Mouse (Mus musculus): ENCODE data around the gene Vsig10. TPM values are rescaled to one million over a fixed set of nuclear protein-coding genes. Genes with fewer than 3 reads are reported as not detected.

Vsig10 gene
- polyA plus RNA-seq, 1 experiment from 2014 or later, result 1.1 TPM

DNA sequence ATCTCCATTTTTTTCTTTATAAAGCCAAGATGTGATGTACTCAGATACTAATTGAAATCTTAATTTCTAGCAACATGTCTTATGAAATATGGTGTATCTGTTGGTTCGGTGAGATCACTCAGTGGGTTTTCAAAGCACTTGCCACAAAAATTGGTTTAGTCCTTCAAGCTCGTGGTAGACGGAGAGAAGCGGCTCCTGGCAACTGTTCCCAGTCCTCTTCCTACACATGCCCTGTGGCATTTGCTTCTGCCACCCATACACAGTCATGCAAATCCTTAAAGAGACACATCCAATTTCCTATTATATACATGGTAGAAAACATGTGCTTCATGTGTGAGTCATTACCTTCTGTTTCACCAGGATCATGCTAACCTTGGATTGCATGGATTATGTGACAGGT lies 42.7 kb downstream of the Vsig10 start:
- no peak overlapping the region for H3K4me3 ChIP-seq (ENCODE audit: low read depth, low read length)

DNA sequence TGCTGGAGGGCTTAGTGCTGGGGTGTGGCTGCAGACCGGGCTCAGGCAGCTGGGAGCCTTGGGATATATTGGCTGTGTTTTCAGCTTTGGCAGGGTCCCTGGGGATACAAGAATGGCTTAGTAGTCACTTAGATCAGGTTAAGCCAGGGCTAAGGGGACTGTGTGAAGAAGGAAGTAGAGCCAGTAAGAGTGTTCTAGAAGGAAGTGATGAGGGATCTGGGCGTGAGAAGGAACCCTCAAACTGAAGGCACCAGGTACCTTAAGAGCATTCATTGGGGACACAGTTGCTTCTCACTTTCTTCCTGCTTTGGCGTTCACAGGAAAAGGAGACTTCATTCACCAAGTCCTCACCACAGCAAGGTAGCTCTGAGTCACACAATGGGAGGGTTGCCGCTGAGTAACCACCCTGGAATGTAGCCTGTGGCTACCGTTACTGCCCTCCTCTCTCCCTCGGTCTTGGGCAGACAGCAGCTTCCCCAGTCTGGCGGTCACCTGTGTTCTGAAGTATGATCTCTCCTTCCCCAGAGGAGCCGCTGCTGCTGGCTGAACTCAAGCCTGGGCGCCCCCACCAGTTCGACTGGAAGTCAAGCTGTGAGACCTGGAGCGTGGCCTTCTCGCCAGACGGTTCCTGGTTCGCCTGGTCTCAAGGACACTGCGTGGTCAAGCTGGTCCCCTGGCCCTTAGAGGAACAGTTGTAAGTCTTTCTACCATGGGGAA lies 44.3 kb downstream of the Vsig10 start:
- no peaks in the 10 kb centered on the region for H3K27me3 ChIP-seq (replicated peaks; ENCODE audit: control insufficient read depth, insufficient read depth, low read length)
- ATAC-seq (no peak), DNase-seq (ENCODE audit: low spot score) (no peak)
- H3K9me3 ChIP-seq (replicated peaks; ENCODE audit: control insufficient read depth, low read length), result no peaks in the 10 kb centered on the region
- H3K36me3 ChIP-seq (ENCODE audit: control insufficient read depth, insufficient read depth, low read length), result peaks cover 46% of the 10 kb centered on the region
- no peak overlapping the region for H3K4me3 ChIP-seq (ENCODE audit: low read depth, low read length)
- H3K27ac ChIP-seq (ENCODE audit: low read depth, low read length), result no peak overlapping the region
- no peak overlapping the region for H3K9ac ChIP-seq (ENCODE audit: low read length)
- H3K4me1 ChIP-seq (ENCODE audit: control insufficient read depth, insufficient read depth, low read length), result peaks cover 22% of the 10 kb centered on the region
- H3K4me2 ChIP-seq (ENCODE audit: low read length), result no peak overlapping the region
- 60% methylated on average over 15 of the region's 15 CpGs for WGBS

More for the DNA sequence above, 42.7 kb downstream of the Vsig10 start:
- DNase-seq (ENCODE audit: low spot score) (no peak), ATAC-seq (no peak)
- H3K9ac ChIP-seq (ENCODE audit: low read length), result no peak overlapping the region
- H3K9me3 ChIP-seq (replicated peaks; ENCODE audit: control insufficient read depth, low read length), result no peaks in the 10 kb centered on the region
- H3K4me1 ChIP-seq (ENCODE audit: control insufficient read depth, insufficient read depth, low read length), result peaks cover 22% of the 10 kb centered on the region
- H3K27ac ChIP-seq (ENCODE audit: low read depth, low read length), result no peak overlapping the region
- H3K36me3 ChIP-seq (ENCODE audit: control insufficient read depth, insufficient read depth, low read length), result peaks cover 34% of the 10 kb centered on the region
- WGBS, result 66% methylated on average over 4 of the region's 4 CpGs
- no peaks in the 10 kb centered on the region for H3K27me3 ChIP-seq (replicated peaks; ENCODE audit: control insufficient read depth, insufficient read depth, low read length)
- no peak overlapping the region for H3K4me2 ChIP-seq (ENCODE audit: low read length)

- Histone ChIP-seq H3K4me1 (ENCODE audit: control insufficient read depth, insufficient read depth, low read length) (peaks cover 16% of the 10 kb centered on the region), H3K9ac (ENCODE audit: low read length) (no peak overlapping the region), H3K4me2 (ENCODE audit: low read length) (no peak overlapping the region), H3K27me3 (replicated peaks; ENCODE audit: control insufficient read depth, insufficient read depth, low read length) (no peaks in the 10 kb centered on the region), H3K9me3 (replicated peaks; ENCODE audit: control insufficient read depth, low read length) (no peaks in the 10 kb centered on the region), H3K36me3 (ENCODE audit: control insufficient read depth, insufficient read depth, low read length) (peaks cover 59% of the 10 kb centered on the region), H3K27ac (ENCODE audit: low read depth, low read length) (no peak overlapping the region), H3K4me3 (ENCODE audit: low read depth, low read length) (no peak overlapping the region)
- 83% methylated on average over 3 of the region's 3 CpGs for WGBS
- DNase-seq (ENCODE audit: low spot score) (no peak), ATAC-seq (no peak)
These were observed 45.9 kb downstream of the Vsig10 start for GRCm38 (mm10) chr5:117364821-117365220.

- H3K4me2 ChIP-seq (ENCODE audit: low read length), result no peak overlapping the region
- peaks cover 4% of the 10 kb centered on the region for H3K4me1 ChIP-seq (ENCODE audit: control insufficient read depth, insufficient read depth, low read length)
- no peak overlapping the region for H3K9ac ChIP-seq (ENCODE audit: low read length)
- no peaks in the 10 kb centered on the region for H3K9me3 ChIP-seq (replicated peaks; ENCODE audit: control insufficient read depth, low read length)
- 91% methylated on average over 13 of the region's 13 CpGs for WGBS
- no peak overlapping the region for H3K27ac ChIP-seq (ENCODE audit: low read depth, low read length)
- ATAC-seq (no peak), DNase-seq (ENCODE audit: low spot score) (no peak)
- no peaks in the 10 kb centered on the region for H3K27me3 ChIP-seq (replicated peaks; ENCODE audit: control insufficient read depth, insufficient read depth, low read length)
- H3K36me3 ChIP-seq (ENCODE audit: control insufficient read depth, insufficient read depth, low read length), result peaks cover 70% of the 10 kb centered on the region
- no peak overlapping the region for H3K4me3 ChIP-seq (ENCODE audit: low read depth, low read length)
These were observed 47.1 kb downstream of the Vsig10 start for GRCm38 (mm10) chr5:117365904-117366561.

DNA sequence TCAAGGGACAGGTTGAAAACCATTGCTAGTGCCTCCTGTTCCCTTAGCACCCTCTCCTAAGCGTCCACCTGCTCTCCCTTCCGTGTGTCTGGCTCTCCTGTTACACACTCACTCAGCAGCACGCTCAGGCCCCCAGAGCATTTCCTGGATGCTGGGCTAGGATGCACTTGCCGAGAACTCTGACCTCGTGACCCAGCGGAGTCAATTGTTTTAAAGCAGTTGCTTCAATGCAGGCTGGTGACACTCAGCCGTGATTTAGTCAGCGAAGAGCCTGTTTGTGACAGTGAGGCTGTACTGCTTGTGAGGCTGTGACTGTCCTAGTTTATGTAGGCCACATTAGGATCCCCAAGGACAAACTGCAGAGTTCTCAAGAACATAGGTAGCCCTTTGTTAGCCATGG lies 48.3 kb downstream of the Vsig10 start:
- H3K36me3 ChIP-seq (ENCODE audit: control insufficient read depth, insufficient read depth, low read length), result peaks cover 82% of the 10 kb centered on the region
- H3K4me3 ChIP-seq (ENCODE audit: low read depth, low read length), result no peak overlapping the region
- DNase-seq (ENCODE audit: low spot score) (no peak), ATAC-seq (no peak)
- H3K27ac ChIP-seq (ENCODE audit: low read depth, low read length), result no peak overlapping the region
- H3K4me2 ChIP-seq (ENCODE audit: low read length), result no peak overlapping the region
- H3K9ac ChIP-seq (ENCODE audit: low read length), result no peak overlapping the region
- no peaks in the 10 kb centered on the region for H3K4me1 ChIP-seq (ENCODE audit: control insufficient read depth, insufficient read depth, low read length)
- H3K9me3 ChIP-seq (replicated peaks; ENCODE audit: control insufficient read depth, low read length), result no peaks in the 10 kb centered on the region
- 75% methylated on average over 8 of the region's 8 CpGs for WGBS
- no peaks in the 10 kb centered on the region for H3K27me3 ChIP-seq (replicated peaks; ENCODE audit: control insufficient read depth, insufficient read depth, low read length)

- no peaks in the 10 kb centered on the region for H3K4me1 ChIP-seq (ENCODE audit: control insufficient read depth, insufficient read depth, low read length)
- no peaks in the 10 kb centered on the region for H3K27me3 ChIP-seq (replicated peaks; ENCODE audit: control insufficient read depth, insufficient read depth, low read length)
- no peak overlapping the region for H3K27ac ChIP-seq (ENCODE audit: low read depth, low read length)
- H3K4me3 ChIP-seq (ENCODE audit: low read depth, low read length), result no peak overlapping the region
- no peaks in the 10 kb centered on the region for H3K9me3 ChIP-seq (replicated peaks; ENCODE audit: control insufficient read depth, low read length)
- no peak overlapping the region for H3K4me2 ChIP-seq (ENCODE audit: low read length)
- no peak for ATAC-seq
- 90% methylated on average over 10 of the region's 10 CpGs for WGBS
- peaks cover 80% of the 10 kb centered on the region for H3K36me3 ChIP-seq (ENCODE audit: control insufficient read depth, insufficient read depth, low read length)
- DNase-seq (ENCODE audit: low spot score), result no peak
- no peak overlapping the region for H3K9ac ChIP-seq (ENCODE audit: low read length)
These were observed 51.7 kb downstream of the Vsig10 start for GRCm38 (mm10) chr5:117370592-117370991.

DNA sequence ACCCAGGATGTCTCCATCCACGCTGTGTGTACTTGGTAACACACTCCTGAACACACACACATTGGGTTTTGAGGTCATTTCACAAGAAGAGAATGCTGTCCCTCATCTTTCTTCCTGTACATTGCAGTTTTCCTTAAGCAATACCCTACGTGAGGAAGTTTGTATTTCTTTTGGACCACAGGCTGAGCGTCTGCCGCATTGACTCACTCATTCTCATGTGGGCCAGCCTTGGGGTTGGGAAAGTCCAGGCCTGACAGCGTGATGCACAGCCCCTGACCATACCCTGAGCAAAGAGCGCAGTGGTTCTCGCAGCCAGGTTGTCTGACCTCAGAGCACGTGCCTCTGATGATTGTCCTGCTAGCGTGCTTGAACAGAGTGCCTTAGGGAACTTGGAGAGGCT lies 54.5 kb downstream of the Vsig10 start:
- ATAC-seq, result no peak
- peaks cover 80% of the 10 kb centered on the region for H3K36me3 ChIP-seq (ENCODE audit: control insufficient read depth, insufficient read depth, low read length)
- no peak overlapping the region for H3K27ac ChIP-seq (ENCODE audit: low read depth, low read length)
- H3K4me2 ChIP-seq (ENCODE audit: low read length), result no peak overlapping the region
- H3K9me3 ChIP-seq (replicated peaks; ENCODE audit: control insufficient read depth, low read length), result no peaks in the 10 kb centered on the region
- H3K9ac ChIP-seq (ENCODE audit: low read length), result no peak overlapping the region
- no peak overlapping the region for H3K4me3 ChIP-seq (ENCODE audit: low read depth, low read length)
- 92% methylated on average over 9 of the region's 9 CpGs for WGBS
- no peak for DNase-seq (ENCODE audit: low spot score)
- no peaks in the 10 kb centered on the region for H3K4me1 ChIP-seq (ENCODE audit: control insufficient read depth, insufficient read depth, low read length)
- H3K27me3 ChIP-seq (replicated peaks; ENCODE audit: control insufficient read depth, insufficient read depth, low read length), result no peaks in the 10 kb centered on the region

DNA sequence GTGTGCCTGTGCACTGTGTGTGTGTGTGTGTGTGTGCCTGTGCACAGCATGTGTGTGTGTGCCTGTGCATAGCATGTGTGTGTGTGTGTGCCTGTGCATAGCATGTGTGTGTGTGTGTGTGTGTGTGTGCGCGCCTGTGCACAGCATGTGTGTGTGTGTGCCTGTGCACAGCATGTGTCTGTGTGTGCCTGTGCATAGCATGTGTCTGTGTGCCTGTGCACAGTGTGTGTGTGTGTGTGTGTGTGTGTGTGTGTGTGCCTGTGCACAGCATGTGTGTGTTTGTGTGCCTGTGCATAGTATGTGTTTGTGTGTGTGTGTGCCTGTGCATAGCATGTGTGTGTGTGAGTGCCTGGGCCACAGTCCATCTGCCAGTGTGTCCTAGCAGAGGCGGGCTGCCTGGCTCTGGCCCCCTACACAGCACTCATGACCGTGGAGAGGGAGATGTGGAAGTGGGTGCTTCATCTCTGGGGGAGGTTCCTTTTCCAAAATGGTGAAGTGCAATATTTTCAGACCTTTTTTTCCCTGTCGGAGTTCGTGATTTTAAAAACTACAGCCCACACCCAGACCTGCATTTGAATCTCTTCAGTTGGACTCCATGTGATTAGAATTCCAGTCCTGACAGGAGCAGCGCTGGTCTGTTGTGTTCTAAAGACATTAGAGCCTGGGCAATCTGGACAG lies 55.6 kb downstream of the Vsig10 start:
- 89% methylated on average over 7 of the region's 7 CpGs for WGBS
- ATAC-seq, result no peak

DNA sequence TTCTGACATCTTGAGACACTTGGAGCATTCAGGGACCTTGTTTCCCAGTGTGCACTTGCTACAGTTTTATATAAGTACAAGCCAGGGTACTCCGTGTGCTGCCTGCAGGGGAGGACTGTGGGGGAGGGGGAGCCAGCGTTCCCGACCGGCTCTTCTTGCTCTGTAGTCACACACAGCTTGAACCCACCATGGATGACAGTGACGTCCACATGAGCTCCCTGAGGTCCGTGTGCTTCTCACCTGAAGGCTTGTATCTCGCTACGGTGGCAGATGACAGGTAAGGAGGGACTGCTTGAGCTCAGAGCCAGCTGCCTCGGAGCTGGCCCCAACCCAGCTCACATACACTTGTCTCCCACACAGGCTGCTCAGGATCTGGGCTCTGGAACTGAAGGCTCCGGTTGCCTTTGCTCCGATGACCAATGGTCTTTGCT lies 57.5 kb downstream of the Vsig10 start:
- Histone ChIP-seq H3K4me2 (ENCODE audit: low read length) (no peak overlapping the region), H3K9ac (ENCODE audit: low read length) (no peak overlapping the region), H3K4me3 (ENCODE audit: low read depth, low read length) (no peak overlapping the region), H3K27me3 (replicated peaks; ENCODE audit: control insufficient read depth, insufficient read depth, low read length) (no peaks in the 10 kb centered on the region), H3K27ac (ENCODE audit: low read depth, low read length) (no peak overlapping the region), H3K36me3 (ENCODE audit: control insufficient read depth, insufficient read depth, low read length) (peaks cover 81% of the 10 kb centered on the region), H3K9me3 (replicated peaks; ENCODE audit: control insufficient read depth, low read length) (no peaks in the 10 kb centered on the region), H3K4me1 (ENCODE audit: control insufficient read depth, insufficient read depth, low read length) (no peaks in the 10 kb centered on the region)
- ATAC-seq (no peak), DNase-seq (ENCODE audit: low spot score) (no peak)
- 86% methylated on average over 11 of the region's 11 CpGs for WGBS

More for the DNA sequence above, 55.6 kb downstream of the Vsig10 start:
- H3K4me1 ChIP-seq (ENCODE audit: control insufficient read depth, insufficient read depth, low read length), result no peaks in the 10 kb centered on the region
- H3K27me3 ChIP-seq (replicated peaks; ENCODE audit: control insufficient read depth, insufficient read depth, low read length), result no peaks in the 10 kb centered on the region
- DNase-seq (ENCODE audit: low spot score), result no peak
- no peak overlapping the region for H3K4me3 ChIP-seq (ENCODE audit: low read depth, low read length)
- H3K4me2 ChIP-seq (ENCODE audit: low read length), result no peak overlapping the region
- H3K9me3 ChIP-seq (replicated peaks; ENCODE audit: control insufficient read depth, low read length), result no peaks in the 10 kb centered on the region
- peaks cover 80% of the 10 kb centered on the region for H3K36me3 ChIP-seq (ENCODE audit: control insufficient read depth, insufficient read depth, low read length)
- H3K9ac ChIP-seq (ENCODE audit: low read length), result no peak overlapping the region
- H3K27ac ChIP-seq (ENCODE audit: low read depth, low read length), result no peak overlapping the region

All from forebrain, embryonic 14.5 days (tissue).